Comparison of ENCODE assay signal across 2 mouse cellular contexts in the genomic region with DNA sequence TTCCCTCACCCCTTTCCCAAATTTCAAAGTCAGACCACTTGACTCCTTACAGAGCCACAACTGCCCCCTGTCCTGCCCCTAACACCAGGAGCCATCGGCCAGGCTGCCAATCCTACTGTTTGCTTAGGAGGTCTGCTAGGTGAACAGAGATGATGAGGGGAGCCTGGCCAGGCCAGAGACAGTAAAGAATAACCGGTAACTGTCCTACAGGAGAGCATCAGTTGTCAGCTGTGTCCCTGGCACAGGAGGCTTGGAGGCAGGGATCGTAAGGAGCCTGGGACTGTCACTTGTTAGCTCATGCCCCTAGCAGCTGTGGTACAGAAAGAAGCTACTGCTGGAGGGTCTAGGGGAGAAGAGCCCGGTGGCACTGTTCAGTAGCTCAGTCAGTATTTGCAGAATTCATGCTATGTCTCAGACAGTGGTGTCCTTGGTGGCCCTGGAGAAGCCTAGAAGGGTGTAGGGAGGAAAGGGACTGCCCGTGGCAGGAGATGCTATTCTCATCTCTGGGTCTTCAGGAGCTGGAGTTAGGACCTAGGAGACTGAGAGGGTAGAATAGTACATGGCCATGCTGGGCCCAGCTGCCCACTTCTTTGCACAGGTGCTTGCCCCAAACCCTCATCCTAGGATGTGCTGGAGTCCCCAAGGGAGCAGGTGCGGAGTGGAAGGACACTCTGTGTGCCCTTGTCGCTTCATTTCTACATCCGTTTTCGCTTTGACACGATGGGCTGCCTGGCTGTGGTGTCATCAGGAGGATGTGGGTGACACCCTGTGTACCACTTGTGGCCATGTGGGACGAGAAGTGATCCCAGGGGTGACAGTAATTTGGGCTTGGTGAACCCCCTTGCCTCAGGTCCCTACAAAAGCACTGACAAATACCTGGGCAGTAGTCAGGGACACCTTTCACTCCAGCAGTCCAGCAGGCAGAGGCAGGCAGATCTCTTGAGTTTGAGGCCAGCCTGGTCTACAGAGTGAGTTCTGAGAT.
TF ChIP-seq lines count a peak whose summit lies in the region.

No protein-coding gene starts in this region.

TF ChIP-seq in CH12.LX, 34 proteins besides CTCF, POLR2A, EP300 and RAD21:
- TF ChIP-seq E2F4 (IDR thresholded peaks at IDR 0.05; ENCODE audit: insufficient replicate concordance, low read depth, low read length): no peak
- no peak for TF ChIP-seq NRF1 (IDR thresholded peaks at IDR 0.05; ENCODE audit: low read depth, low read length)
- no peak for TF ChIP-seq NELFE (IDR thresholded peaks at IDR 0.05; ENCODE audit: low read depth, low read length)
- TF ChIP-seq USF2 (conservative IDR thresholded peaks at IDR 0.05; ENCODE audit: low read depth, low read length): no peak
- TF ChIP-seq MAFK (IDR thresholded peaks at IDR 0.05; ENCODE audit: insufficient replicate concordance, low read length): no peak
- TF ChIP-seq CHD1 (IDR thresholded peaks at IDR 0.05; ENCODE audit: low read depth, low read length): no peak
- no peak for TF ChIP-seq MYC (IDR thresholded peaks at IDR 0.05; ENCODE audit: low read depth, low read length)
- no peak for TF ChIP-seq ZMIZ1 (IDR thresholded peaks at IDR 0.05; ENCODE audit: low read depth, low read length)
- no peak for TF ChIP-seq MAZ (IDR thresholded peaks at IDR 0.05; ENCODE audit: low read depth, low read length)
- no peak for TF ChIP-seq TBP (conservative IDR thresholded peaks at IDR 0.05; ENCODE audit: low read depth, low read length)

TF ChIP-seq in myocyte, 11 proteins besides CTCF, POLR2A, EP300 and RAD21:
- no peak for TF ChIP-seq MAX (IDR thresholded peaks at IDR 0.05; ENCODE audit: low read depth)
- TF ChIP-seq TCF3 (IDR thresholded peaks at IDR 0.05; ENCODE audit: insufficient read length, low read depth): no peak
- TF ChIP-seq POLR2AphosphoS2 (IDR thresholded peaks at IDR 0.05; ENCODE audit: insufficient read length, low read depth): no peak
- no peak for TF ChIP-seq CEBPB (IDR thresholded peaks at IDR 0.05; ENCODE audit: insufficient read depth, poor library complexity, severe bottlenecking)
